Mouse (Mus musculus): ENCODE data around the gene Pex26. TPM values are rescaled to one million over a fixed set of nuclear protein-coding genes. Genes with fewer than 3 reads are reported as not detected.

Gene Pex26
- polyA plus RNA-seq, 1 experiment: 13.6 TPM

DNA sequence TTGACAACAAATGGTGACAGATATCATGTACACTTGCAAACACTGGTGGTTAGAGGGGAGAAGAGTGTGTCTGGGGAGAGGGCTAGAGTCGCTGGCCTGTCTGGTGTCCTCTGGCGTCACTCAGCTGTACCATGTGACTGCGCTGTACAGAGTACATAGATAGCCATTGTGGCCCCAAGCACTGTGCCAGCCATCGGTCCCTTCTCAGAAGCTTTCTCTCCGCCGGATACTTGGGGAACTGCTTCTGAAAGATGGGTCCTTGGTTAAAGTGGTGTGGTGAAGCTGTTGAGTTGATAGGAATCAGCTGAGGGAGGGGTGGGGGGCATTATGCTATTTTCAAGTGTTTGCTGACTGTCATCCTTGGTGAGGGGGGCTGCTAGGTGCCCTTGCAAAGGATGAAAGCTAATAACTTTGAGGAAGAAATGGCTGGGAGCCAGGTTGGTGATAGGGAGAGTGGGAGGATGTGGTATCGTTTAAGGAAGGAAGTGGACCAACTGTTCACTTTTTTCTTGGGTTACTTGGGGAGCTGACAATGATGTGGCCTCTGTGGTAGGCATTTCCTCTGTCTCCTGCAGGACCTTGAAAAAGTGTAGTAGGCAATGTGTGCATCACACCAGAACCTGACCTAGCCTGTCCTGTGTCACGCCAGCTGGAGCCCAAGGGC lies 31.3 kb downstream of the Pex26 start:
- TF ChIP-seq POLR2A (IDR thresholded peaks at IDR 0.05; ENCODE audit: low read depth, low read length): no peak
- TF ChIP-seq CTCF (IDR thresholded peaks at IDR 0.05; ENCODE audit: extremely low read depth, insufficient read length, insufficient replicate concordance, low read depth, low read length): no peak
- Histone ChIP-seq H3K4me1 (ENCODE audit: control insufficient read depth, insufficient read depth, insufficient read length, low read length) (peaks cover 15% of the 10 kb centered on the region), H3K36me3 (ENCODE audit: control insufficient read depth, insufficient read depth, low read length) (no peaks in the 10 kb centered on the region), H3K4me3 (ENCODE audit: low read depth, low read length) (no peak overlapping the region), H3K27ac (ENCODE audit: insufficient read depth, low read depth, low read length) (no peak overlapping the region), H3K27me3 (ENCODE audit: control insufficient read depth, insufficient read depth, low read length) (peaks cover 18% of the 10 kb centered on the region)
- 68% methylated on average over 8 of the region's 8 CpGs for WGBS

DNA sequence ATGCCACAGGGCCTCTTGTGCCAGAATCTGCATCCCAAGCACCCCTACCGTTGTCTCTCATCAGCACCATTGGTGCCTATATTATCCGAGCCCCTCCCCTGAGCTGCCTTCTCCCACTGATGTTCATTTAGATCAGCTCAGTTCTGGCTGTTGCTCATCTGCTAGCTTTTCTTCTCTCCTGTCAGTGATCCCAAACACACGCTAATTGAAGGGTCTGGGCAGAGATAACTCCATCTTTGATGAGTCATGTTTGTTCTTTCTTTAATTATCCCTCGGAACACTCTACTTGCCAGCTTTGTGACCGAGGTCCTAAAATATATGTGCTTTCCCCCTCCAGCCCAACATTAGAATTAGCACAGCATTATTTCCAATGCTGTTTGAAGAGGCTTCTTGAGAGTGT lies 31.9 kb downstream of the Pex26 start:
- WGBS: 48% methylated on average over 5 of the region's 5 CpGs
- TF ChIP-seq CTCF (IDR thresholded peaks at IDR 0.05; ENCODE audit: extremely low read depth, insufficient read length, insufficient replicate concordance, low read depth, low read length) (no peak), POLR2A (IDR thresholded peaks at IDR 0.05; ENCODE audit: low read depth, low read length) (no peak)
- Histone ChIP-seq H3K4me1 (ENCODE audit: control insufficient read depth, insufficient read depth, insufficient read length, low read length) (peaks cover 15% of the 10 kb centered on the region), H3K4me3 (ENCODE audit: low read depth, low read length) (no peak overlapping the region), H3K36me3 (ENCODE audit: control insufficient read depth, insufficient read depth, low read length) (no peaks in the 10 kb centered on the region), H3K27me3 (ENCODE audit: control insufficient read depth, insufficient read depth, low read length) (peaks cover 16% of the 10 kb centered on the region), H3K27ac (ENCODE audit: insufficient read depth, low read depth, low read length) (no peak overlapping the region)

DNA sequence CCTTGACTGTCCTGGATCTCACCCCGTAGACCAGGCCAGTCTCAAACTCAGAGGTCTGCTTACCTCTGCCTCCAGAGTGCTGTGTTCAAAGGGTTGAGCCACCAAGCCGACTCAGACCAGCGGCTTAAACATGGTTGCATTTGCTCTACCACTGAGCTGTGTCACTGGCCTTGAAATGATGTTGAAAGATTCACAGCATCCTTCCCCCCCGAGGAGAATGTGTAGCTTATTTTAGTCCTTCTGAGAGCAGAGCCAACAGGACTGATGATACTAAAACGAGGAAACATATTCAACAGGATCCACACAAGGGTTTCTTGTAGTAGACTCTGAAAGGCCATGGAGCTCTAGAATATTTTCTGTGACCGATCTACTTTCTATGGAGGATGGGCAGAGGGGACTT lies 32.4 kb downstream of the Pex26 start:
- Histone ChIP-seq H3K4me1 (ENCODE audit: control insufficient read depth, insufficient read depth, insufficient read length, low read length) (peaks cover 11% of the 10 kb centered on the region), H3K36me3 (ENCODE audit: control insufficient read depth, insufficient read depth, low read length) (no peaks in the 10 kb centered on the region), H3K27me3 (ENCODE audit: control insufficient read depth, insufficient read depth, low read length) (peaks cover 11% of the 10 kb centered on the region), H3K4me3 (ENCODE audit: low read depth, low read length) (no peak overlapping the region), H3K27ac (ENCODE audit: insufficient read depth, low read depth, low read length) (no peak overlapping the region)
- 68% methylated on average over 6 of the region's 6 CpGs for WGBS
- TF ChIP-seq POLR2A (IDR thresholded peaks at IDR 0.05; ENCODE audit: low read depth, low read length) (no peak), CTCF (IDR thresholded peaks at IDR 0.05; ENCODE audit: extremely low read depth, insufficient read length, insufficient replicate concordance, low read depth, low read length) (no peak)

DNA sequence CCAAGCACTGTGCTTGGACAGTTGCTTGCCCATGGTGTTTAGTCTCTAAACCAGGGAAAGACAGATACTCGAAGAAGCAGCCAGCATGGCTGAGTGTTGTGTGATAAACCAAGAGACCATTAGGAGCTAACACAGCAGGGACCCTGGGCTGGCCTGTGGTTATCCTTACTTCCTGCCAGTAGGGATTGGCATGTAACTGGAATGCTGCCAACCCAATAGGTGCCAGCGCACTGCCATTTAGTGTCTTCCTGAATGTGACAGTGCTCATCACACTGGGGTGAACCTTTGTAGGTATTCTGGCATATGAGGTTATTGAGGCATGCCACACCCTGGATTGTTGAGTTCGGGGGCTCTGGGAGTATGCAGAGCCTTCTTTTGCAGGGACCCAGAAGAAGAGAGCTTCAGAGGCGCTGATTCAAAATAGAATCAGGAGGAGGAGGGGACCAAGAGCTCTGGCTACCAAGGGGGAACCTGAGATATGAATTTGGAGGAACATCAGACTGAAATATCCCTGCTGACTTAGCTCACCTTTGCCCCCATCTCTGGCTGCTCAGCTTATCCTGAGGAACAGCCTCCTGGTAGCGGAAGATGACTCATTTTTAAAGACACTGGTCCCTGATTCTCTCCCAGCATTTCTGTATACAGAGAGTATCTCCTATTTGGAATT lies 33.3 kb downstream of the Pex26 start:
- H3K4me3 ChIP-seq (ENCODE audit: low read depth, low read length): no peak overlapping the region
- no peaks in the 10 kb centered on the region for H3K36me3 ChIP-seq (ENCODE audit: control insufficient read depth, insufficient read depth, low read length)
- peaks cover 9% of the 10 kb centered on the region; the same call in 1 of the 2 replicates for H3K4me1 ChIP-seq (ENCODE audit: control insufficient read depth, insufficient read depth, insufficient read length, low read length)
- TF ChIP-seq POLR2A (IDR thresholded peaks at IDR 0.05; ENCODE audit: low read depth, low read length) (no peak), CTCF (IDR thresholded peaks at IDR 0.05; ENCODE audit: extremely low read depth, insufficient read length, insufficient replicate concordance, low read depth, low read length) (no peak)
- 61% methylated on average over 5 of the region's 5 CpGs for WGBS
- H3K27ac ChIP-seq (ENCODE audit: insufficient read depth, low read depth, low read length): no peak overlapping the region
- H3K27me3 ChIP-seq (ENCODE audit: control insufficient read depth, insufficient read depth, low read length): peaks cover 3% of the 10 kb centered on the region; the same call in 1 of the 2 replicates

DNA sequence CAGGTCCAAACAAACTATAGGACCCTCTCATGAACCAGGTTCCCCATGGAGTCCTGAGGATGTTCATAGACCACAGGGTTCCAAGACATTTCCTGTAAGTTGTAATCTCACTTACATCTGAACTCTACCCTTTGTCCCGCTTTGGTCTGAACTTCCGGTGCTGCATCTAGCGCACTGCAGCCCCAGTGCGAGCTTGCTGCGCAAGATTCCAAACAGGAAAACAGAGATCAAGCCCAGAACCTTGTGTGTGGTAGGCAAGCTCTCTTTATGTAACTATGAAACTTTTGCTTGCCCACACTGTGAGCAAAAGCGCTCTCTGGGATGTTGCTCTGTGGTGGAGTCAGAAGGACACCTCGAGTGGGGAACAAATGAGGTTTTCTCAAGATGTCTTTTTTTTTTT lies 34.5 kb downstream of the Pex26 start:
- Histone ChIP-seq H3K4me3 (ENCODE audit: low read depth, low read length) (no peak overlapping the region), H3K27ac (ENCODE audit: insufficient read depth, low read depth, low read length) (no peak overlapping the region), H3K4me1 (ENCODE audit: control insufficient read depth, insufficient read depth, insufficient read length, low read length) (peaks cover 9% of the 10 kb centered on the region; the same call in 1 of the 2 replicates), H3K36me3 (ENCODE audit: control insufficient read depth, insufficient read depth, low read length) (no peaks in the 10 kb centered on the region), H3K27me3 (ENCODE audit: control insufficient read depth, insufficient read depth, low read length) (no peaks in the 10 kb centered on the region)
- WGBS: 69% methylated on average over 7 of the region's 7 CpGs
- TF ChIP-seq CTCF (IDR thresholded peaks at IDR 0.05; ENCODE audit: extremely low read depth, insufficient read length, insufficient replicate concordance, low read depth, low read length) (no peak), POLR2A (IDR thresholded peaks at IDR 0.05; ENCODE audit: low read depth, low read length) (no peak)

DNA sequence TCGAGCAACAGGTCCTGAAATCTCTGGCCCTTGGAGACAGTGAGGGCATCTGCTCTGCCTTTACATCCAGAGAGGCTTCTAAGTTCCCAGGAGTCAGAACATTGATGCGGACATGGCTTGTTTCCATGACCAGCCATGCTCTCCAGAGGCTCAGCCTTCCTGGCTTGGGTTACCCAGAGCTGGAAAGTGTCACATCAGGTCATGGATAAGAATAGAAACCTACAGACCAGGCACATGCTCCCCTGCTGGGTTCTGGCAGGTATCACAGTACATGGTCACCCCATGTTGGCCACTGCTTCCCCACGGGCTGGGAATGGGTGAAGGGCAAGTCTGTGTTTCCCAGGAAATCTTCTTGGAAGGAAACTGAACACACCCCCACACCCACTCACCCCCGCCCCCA lies 35.9 kb downstream of the Pex26 start:
- H3K27me3 ChIP-seq (ENCODE audit: control insufficient read depth, insufficient read depth, low read length): no peaks in the 10 kb centered on the region
- H3K36me3 ChIP-seq (ENCODE audit: control insufficient read depth, insufficient read depth, low read length): no peaks in the 10 kb centered on the region
- no peak for TF ChIP-seq POLR2A (IDR thresholded peaks at IDR 0.05; ENCODE audit: low read depth, low read length)
- no peak for TF ChIP-seq CTCF (IDR thresholded peaks at IDR 0.05; ENCODE audit: extremely low read depth, insufficient read length, insufficient replicate concordance, low read depth, low read length)
- H3K4me3 ChIP-seq (ENCODE audit: low read depth, low read length): no peak overlapping the region
- H3K4me1 ChIP-seq (ENCODE audit: control insufficient read depth, insufficient read depth, insufficient read length, low read length): peaks cover 9% of the 10 kb centered on the region; the same call in 1 of the 2 replicates
- H3K27ac ChIP-seq (ENCODE audit: insufficient read depth, low read depth, low read length): no peak overlapping the region
- WGBS: 76% methylated on average over 4 of the region's 4 CpGs

DNA sequence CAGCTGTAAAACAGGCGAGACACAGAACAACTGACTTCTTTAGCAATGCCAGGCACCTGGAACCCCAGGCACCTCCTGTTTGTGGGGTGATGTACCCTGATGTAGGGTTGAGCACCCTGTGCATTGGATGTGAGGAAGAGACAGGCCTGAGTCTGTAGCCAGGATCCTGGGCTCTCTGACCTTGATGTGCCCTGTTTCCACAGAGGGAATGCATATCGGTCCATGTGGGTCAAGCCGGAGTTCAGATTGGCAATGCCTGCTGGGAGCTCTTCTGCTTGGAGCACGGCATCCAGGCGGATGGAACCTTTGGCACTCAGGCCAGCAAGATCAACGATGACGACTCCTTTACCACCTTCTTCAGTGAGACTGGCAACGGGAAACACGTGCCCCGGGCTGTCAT lies 36.7 kb downstream of the Pex26 start:
- no peaks in the 10 kb centered on the region for H3K36me3 ChIP-seq (ENCODE audit: control insufficient read depth, insufficient read depth, low read length)
- 88% methylated on average over 10 of the region's 10 CpGs for WGBS
- TF ChIP-seq POLR2A (IDR thresholded peaks at IDR 0.05; ENCODE audit: low read depth, low read length) (no peak), CTCF (IDR thresholded peaks at IDR 0.05; ENCODE audit: extremely low read depth, insufficient read length, insufficient replicate concordance, low read depth, low read length) (no peak)
- no peaks in the 10 kb centered on the region for H3K27me3 ChIP-seq (ENCODE audit: control insufficient read depth, insufficient read depth, low read length)
- H3K27ac ChIP-seq (ENCODE audit: insufficient read depth, low read depth, low read length): no peak overlapping the region
- no peak overlapping the region for H3K4me3 ChIP-seq (ENCODE audit: low read depth, low read length)
- H3K4me1 ChIP-seq (ENCODE audit: control insufficient read depth, insufficient read depth, insufficient read length, low read length): peaks cover 9% of the 10 kb centered on the region; the same call in 1 of the 2 replicates

Measured in small intestine, adult 2 months (tissue).